Mouse (Mus musculus) liver, embryonic 14.5 days (tissue): ENCODE results near the gene B230104I21Rik.

ENCODE experiments used
- CTCF ChIP-seq: IDR thresholded peaks from 2 replicates; pipeline ENCODE4 v1.5.1; 2016; ENCODE audit warnings: antibody characterized with exemption, low read depth, control low read depth
- EP300 ChIP-seq: IDR thresholded peaks from 2 replicates; pipeline ENCODE4 v1.6.1; 2016; ENCODE audit warnings: antibody characterized with exemption, low read depth

DNA sequence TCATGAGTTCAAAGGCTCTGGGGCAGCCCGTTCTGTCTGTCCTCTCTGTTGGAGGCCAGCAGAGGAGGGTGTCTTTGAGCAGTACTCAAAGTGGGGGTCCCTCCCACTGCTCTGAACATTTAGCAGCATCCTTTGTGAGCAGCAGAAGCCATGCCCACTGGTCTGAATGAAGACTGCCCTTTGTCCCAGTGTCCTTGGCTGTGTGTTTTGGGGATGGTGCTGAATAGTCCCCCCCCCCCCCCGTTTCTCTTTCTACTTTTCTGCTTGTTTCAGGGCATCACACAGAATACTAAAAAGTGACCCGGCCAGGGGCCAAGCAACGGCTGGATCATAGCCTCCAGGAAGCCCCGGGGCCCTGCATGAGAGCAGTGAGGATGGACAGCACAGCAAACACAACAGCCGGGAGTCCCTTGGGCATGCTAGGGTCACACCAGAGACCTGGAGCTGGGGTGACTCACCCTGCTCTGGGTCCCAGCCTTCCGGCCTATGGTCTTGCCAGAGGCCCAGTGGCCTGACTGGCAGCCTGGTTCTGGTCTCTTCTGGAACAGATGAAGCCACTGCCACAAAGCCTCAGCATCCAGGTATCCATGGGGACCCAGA lies 58.3 kb downstream of the B230104I21Rik start:
- TF ChIP-seq EP300 (no peak), CTCF (no peak)
